Mouse (Mus musculus): ENCODE data around the gene Mroh7. TPM values are rescaled to one million over a fixed set of nuclear protein-coding genes. Genes with fewer than 3 reads are reported as not detected.

Mroh7 gene
- polyA plus RNA-seq, 1 experiment from 2014 or later = 0.12 TPM

DNA sequence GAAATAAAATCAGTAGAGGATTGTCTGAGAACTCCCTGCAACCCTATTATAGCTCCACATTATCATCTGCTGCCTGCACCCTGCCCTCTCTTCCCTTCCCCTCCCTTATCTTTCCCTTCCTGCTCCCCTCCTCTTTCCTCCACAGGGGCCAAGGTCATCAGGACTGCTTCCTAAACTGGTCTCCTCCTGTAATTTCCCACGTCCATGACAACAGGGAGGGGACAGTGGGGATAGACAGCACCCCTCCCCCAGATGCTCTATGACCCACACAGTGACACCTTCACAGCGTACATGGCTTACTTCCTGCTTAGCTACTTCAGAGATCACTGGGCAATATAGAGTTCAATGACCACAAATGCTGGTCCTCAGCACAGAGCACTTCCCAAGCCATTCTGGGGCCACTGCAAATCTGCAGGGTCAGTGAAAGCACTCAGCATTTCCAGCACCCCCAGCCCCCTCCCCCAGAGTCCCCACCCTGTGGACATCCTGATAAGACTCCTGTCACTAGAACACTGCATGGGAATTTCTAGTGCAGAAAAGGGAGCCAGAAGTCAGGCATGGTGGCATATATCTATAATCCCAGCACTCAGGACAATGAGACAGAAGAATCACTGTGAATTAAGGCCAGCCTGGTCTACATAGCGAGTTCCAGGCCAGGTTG, 42.0 kb downstream of the Mroh7 start:
- no peak overlapping the region for H3K4me3 ChIP-seq
- DNase-seq (ENCODE audit: extremely low spot score, low spot score) = no peak
- no peaks in the 10 kb centered on the region; the same call in 1 of the 2 replicates for H3K4me1 ChIP-seq
- H3K27ac ChIP-seq = no peak overlapping the region
- H3K36me3 ChIP-seq (replicated peaks) = no peaks in the 10 kb centered on the region
- 61% methylated on average over 3 of the region's 3 CpGs for WGBS
- H3K27me3 ChIP-seq (ENCODE audit: poor library complexity, severe bottlenecking) = no peaks in the 10 kb centered on the region
- no peaks in the 10 kb centered on the region; the same call in 1 of the 2 replicates for H3K9me3 ChIP-seq

DNA sequence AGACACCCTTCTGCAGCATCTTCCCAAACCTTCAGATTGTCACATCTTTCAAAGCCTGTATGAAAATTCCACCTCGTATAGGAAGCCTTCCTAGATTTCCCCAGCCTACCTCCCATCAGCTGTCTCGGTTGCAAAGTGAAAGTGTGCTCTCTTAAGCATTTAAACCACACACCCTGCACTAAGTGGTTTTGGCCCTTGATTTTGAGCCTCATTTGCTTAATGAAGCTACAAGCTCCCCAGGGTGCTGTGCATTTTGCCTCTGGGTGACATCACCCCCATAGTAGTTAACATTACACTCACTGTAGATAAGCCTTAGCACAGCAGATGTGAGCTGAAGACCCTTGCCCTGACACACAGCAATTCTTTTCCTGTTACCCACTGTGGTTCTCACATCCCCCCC, 49.8 kb downstream of the Mroh7 start:
- WGBS = 56% methylated on average over 2 of the region's 2 CpGs
- Histone ChIP-seq H3K4me1 (peaks cover 11% of the 10 kb centered on the region), H3K36me3 (replicated peaks) (peaks cover 15% of the 10 kb centered on the region), H3K4me3 (no peak overlapping the region), H3K27ac (no peak overlapping the region), H3K9me3 (no peaks in the 10 kb centered on the region; the same call in 1 of the 2 replicates), H3K27me3 (ENCODE audit: poor library complexity, severe bottlenecking) (no peaks in the 10 kb centered on the region; the same call in 1 of the 2 replicates)
- no peak for DNase-seq (ENCODE audit: extremely low spot score, low spot score)

DNA sequence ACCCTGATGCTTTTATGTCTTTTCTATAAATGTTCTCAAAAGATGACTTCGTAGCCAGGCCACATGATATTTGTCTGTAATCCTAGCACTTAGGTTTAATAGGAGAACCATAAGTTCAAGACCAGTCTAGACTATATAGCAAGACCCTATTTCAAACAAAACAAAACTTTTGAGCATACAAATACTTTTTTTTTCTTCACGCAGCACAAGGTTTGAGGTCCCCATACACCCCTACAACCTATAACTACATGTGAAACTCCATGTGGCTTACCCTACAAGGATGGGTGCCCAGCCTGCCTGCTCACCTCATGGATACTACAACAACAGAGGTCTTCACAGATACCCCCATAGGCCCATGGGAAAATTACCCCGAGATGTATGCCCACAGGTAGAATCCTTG, 51.6 kb downstream of the Mroh7 start:
- 38% methylated on average over 3 of the region's 3 CpGs for WGBS
- Histone ChIP-seq H3K9me3 (no peaks in the 10 kb centered on the region), H3K27ac (0 out of 2 replicates have a peak overlapping the region, but pooled peaks have one; percentile 86), H3K27me3 (ENCODE audit: poor library complexity, severe bottlenecking) (no peaks in the 10 kb centered on the region; the same call in 1 of the 2 replicates), H3K4me3 (peak overlapping the region; percentile 80), H3K36me3 (replicated peaks) (peaks cover 33% of the 10 kb centered on the region), H3K4me1 (peaks cover 11% of the 10 kb centered on the region)
- DNase-seq (ENCODE audit: extremely low spot score, low spot score) = no peak

DNA sequence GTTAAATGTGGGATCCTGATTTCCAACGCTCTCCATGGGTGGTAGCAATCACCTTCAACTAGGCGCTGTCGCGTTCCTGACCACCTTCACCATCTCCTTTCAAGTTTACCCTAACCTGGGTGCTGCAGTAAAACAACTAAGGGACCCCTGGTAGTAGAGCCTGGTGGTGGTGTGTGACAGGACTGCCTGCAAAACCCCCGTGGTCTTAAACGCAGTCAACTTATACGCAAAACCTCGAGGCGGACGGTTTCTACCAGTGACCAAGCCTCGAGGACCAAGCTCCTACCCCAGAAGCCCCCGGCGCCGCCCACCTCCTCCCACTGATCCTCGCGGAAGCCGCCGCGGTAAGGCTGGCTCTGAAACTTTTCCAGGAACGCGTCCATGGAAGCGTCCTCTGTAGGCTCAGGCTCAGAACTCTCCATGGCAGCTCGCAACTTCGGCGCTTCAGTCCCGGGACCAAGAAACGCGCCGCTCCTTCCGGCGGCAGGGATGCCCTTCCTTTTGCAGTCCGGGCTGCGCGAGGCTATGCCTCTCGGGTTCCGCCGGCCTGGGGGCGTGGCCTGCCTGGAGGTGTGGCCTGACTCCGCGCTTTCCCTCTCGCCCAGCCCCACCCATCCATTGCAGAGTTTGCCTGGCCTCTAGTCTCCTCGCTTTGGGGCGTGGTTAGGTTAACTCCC, 52.1 kb downstream of the Mroh7 start, which contains the start of gene Ttc4:
TSS of gene Ttc4 (minus strand) at position 503 of the 677 bp plus-strand sequence.
- peak within 1 kb of the TSS; percentile 86 for H3K27ac ChIP-seq
- under 1% methylated on average over 43 of the region's 43 CpGs for WGBS
- H3K27me3 ChIP-seq (ENCODE audit: poor library complexity, severe bottlenecking) = no peaks in the 10 kb centered on the region; the same call in 1 of the 2 replicates
- no peaks in the 10 kb centered on the region for H3K9me3 ChIP-seq
- H3K4me3 ChIP-seq = peak within 1 kb of the TSS; percentile 80
- H3K36me3 ChIP-seq (replicated peaks) = peaks cover 39% of the 10 kb centered on the region
- peaks cover 11% of the 10 kb centered on the region for H3K4me1 ChIP-seq
- peak; percentile 94 for DNase-seq (ENCODE audit: extremely low spot score, low spot score)

DNA sequence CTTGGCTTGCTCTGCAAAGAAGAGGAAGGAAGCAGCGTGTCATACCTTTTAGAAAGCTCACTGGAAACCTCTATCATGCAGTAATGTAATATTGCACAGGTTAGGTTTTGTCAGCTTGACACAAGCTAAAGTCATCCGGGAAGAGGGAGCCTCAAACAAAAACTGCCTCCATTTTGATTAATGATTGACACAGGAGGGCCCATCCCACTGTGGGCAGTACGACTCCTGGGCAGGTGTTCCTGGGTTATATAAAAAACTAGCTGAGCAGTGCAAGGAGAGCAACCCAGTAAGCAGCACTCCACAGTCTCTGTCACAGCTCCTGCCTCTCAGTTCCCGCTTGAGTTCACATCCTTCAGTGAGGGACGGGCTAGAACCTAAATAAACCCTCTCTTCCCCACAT, 54.0 kb downstream of the Mroh7 start:
- DNase-seq (ENCODE audit: extremely low spot score, low spot score) = no peak
- H3K9me3 ChIP-seq = no peaks in the 10 kb centered on the region
- H3K4me1 ChIP-seq = peaks cover 11% of the 10 kb centered on the region
- H3K4me3 ChIP-seq = no peak overlapping the region
- H3K27me3 ChIP-seq (ENCODE audit: poor library complexity, severe bottlenecking) = no peaks in the 10 kb centered on the region; the same call in 1 of the 2 replicates
- WGBS = 96% methylated on average over 5 of the region's 5 CpGs
- H3K36me3 ChIP-seq (replicated peaks) = peaks cover 57% of the 10 kb centered on the region
- no peak overlapping the region for H3K27ac ChIP-seq

DNA sequence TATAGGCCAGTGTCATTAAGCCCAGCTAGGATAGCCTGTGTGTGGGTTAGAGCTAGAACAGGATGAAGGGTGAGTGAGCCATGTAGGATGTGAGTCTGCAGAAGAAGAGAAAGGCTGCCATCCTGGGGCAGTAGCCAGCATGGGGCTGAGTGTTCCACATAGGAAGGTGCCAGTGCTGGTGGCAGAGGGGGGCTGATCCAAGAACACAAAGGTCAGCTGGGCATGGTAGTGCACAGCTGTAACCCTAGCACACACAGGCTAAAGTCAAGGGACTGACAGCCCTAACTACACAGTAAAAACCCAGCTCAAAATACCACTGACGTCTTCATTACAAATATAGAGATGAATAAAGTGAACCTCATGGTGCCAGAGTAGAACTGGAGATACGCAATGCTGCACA, 64.2 kb downstream of the Mroh7 start:
- no peak overlapping the region for H3K4me3 ChIP-seq
- 94% methylated on average over 2 of the region's 2 CpGs for WGBS
- no peaks in the 10 kb centered on the region for H3K9me3 ChIP-seq
- no peak overlapping the region for H3K27ac ChIP-seq
- peaks cover 100% of the 10 kb centered on the region for H3K36me3 ChIP-seq (replicated peaks)
- DNase-seq (ENCODE audit: extremely low spot score, low spot score) = no peak
- no peaks in the 10 kb centered on the region for H3K4me1 ChIP-seq
- no peaks in the 10 kb centered on the region for H3K27me3 ChIP-seq (ENCODE audit: poor library complexity, severe bottlenecking)

DNA sequence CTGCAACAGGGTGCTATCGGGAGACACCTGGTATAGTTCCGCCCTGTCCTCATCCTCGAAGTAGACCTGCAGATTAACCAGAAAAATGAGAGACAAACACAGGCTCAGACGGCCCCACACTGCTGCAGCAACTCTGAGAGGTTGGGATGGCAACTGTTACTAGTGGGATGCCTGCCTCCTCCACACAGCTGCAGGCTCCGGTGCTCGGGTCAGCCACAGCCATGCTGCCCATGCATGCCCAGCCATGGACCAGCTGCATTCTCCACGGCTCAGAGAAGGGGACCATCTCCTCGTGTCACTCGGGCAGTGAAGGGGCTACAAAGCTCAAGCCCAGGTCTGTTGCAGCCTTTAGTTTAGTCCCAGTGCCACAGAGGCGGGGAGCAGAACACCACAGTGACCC, 65.1 kb downstream of the Mroh7 start:
- H3K4me1 ChIP-seq = no peaks in the 10 kb centered on the region
- DNase-seq (ENCODE audit: extremely low spot score, low spot score) = no peak
- WGBS = 96% methylated on average over 10 of the region's 10 CpGs
- peaks cover 100% of the 10 kb centered on the region for H3K36me3 ChIP-seq (replicated peaks)
- H3K27ac ChIP-seq = no peak overlapping the region
- no peaks in the 10 kb centered on the region for H3K9me3 ChIP-seq
- no peaks in the 10 kb centered on the region for H3K27me3 ChIP-seq (ENCODE audit: poor library complexity, severe bottlenecking)
- no peak overlapping the region for H3K4me3 ChIP-seq

DNA sequence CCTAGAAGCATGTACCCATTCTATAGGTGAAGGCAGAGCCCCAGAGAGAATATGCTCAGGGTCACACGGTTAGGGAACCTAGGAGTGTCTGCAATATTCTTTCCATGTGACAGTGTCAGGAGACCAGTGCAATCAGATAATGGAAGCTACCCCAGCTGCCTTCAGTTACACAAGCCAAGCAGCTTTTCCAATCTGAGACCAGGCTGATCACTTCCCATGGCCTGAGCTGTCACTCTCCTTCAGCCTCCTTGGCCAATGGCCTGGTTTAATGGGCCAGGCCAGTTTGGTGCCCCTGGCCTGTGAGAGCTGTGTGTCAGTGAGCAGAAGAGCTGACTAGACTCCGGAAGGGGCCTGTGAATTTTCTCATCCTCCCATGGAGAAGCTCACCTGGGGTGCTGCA, 65.5 kb downstream of the Mroh7 start:
- Histone ChIP-seq H3K36me3 (replicated peaks) (peaks cover 100% of the 10 kb centered on the region), H3K4me1 (no peaks in the 10 kb centered on the region), H3K9me3 (no peaks in the 10 kb centered on the region), H3K4me3 (no peak overlapping the region), H3K27ac (no peak overlapping the region), H3K27me3 (ENCODE audit: poor library complexity, severe bottlenecking) (no peaks in the 10 kb centered on the region)
- no peak for DNase-seq (ENCODE audit: extremely low spot score, low spot score)
- 90% methylated on average over 2 of the region's 2 CpGs for WGBS

DNA sequence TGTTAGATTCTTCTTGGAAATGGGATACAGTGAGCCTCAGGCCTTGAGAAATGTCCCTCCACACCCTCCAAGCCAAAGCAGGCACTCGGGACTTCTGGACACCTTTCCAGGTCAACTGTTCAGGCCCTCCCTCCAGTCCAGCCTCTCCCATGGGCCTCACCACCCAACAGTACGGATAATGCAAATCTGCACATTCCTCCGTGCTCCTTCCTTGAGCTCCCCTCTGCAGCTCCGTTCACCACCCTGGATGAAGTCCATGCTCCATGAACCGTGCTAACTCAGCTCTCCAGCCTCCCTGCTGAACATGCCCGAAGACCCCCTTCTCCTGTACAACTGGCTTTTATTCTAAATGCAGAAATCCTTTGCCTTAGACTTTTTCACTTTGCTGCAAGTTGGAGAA, 66.0 kb downstream of the Mroh7 start:
- Histone ChIP-seq H3K4me1 (no peaks in the 10 kb centered on the region), H3K36me3 (replicated peaks) (peaks cover 100% of the 10 kb centered on the region)
- WGBS = 91% methylated on average over 6 of the region's 6 CpGs

DNA sequence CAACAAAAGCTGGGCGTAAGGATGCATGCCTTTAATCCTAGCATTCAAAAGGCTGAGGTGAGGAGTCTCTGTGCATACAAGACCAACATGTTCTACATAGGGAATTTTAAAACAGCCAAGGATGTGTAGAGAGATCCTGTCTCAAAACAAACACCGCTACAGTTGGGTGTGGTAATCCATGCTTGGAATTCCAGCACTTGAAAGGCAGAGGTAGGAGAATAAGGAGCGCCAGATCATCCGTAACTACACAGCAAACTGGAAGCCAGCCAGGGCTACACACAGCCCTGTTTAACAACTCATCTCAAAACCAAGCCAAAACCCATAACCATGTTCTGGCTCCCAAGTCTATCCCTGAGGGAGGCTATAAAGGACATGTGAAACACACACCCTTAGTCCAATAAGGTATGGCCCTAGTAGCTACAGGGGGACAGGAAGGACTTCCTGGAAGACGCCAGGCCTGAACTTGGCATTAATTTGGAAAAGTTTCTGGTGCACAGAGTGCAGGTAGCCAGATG, 66.7 kb downstream of the Mroh7 start:
- no peak overlapping the region for H3K27ac ChIP-seq
- no peaks in the 10 kb centered on the region for H3K4me1 ChIP-seq
- no peak for DNase-seq (ENCODE audit: extremely low spot score, low spot score)
- H3K27me3 ChIP-seq (ENCODE audit: poor library complexity, severe bottlenecking) = no peaks in the 10 kb centered on the region
- no peak overlapping the region for H3K4me3 ChIP-seq
- WGBS = 95% methylated on average over 5 of the region's 5 CpGs
- peaks cover 100% of the 10 kb centered on the region for H3K36me3 ChIP-seq (replicated peaks)
- no peaks in the 10 kb centered on the region for H3K9me3 ChIP-seq

More for the DNA sequence above, 66.0 kb downstream of the Mroh7 start:
- no peaks in the 10 kb centered on the region for H3K9me3 ChIP-seq
- no peak overlapping the region for H3K4me3 ChIP-seq
- no peak overlapping the region for H3K27ac ChIP-seq
- DNase-seq (ENCODE audit: extremely low spot score, low spot score) = no peak
- no peaks in the 10 kb centered on the region for H3K27me3 ChIP-seq (ENCODE audit: poor library complexity, severe bottlenecking)

DNA sequence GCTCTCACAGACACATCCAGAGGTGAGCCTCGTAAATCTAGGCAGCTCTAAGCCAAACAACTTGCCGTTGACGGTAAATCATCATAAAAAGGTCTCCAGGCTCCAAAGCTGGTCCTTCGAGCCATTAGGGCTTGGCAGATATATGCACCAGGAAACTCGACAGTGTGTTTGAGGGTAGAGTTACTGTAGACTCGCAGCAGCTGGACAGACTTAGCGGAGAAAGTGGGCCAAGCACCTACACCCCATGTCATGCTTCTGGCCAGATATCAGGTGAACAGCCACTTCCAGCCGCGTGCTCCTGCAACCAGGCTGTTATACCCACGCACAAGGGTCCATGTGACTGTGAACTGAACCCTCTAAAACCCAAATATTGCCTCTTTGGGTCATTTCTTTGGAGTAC, 75.0 kb downstream of the Mroh7 start:
- H3K9me3 ChIP-seq = no peaks in the 10 kb centered on the region
- peaks cover 9% of the 10 kb centered on the region for H3K4me1 ChIP-seq
- 91% methylated on average over 10 of the region's 10 CpGs for WGBS
- H3K27me3 ChIP-seq (ENCODE audit: poor library complexity, severe bottlenecking) = no peaks in the 10 kb centered on the region
- H3K36me3 ChIP-seq (replicated peaks) = peaks cover 73% of the 10 kb centered on the region
- no peak for DNase-seq (ENCODE audit: extremely low spot score, low spot score)
- no peak overlapping the region for H3K4me3 ChIP-seq
- H3K27ac ChIP-seq = no peak overlapping the region

DNA sequence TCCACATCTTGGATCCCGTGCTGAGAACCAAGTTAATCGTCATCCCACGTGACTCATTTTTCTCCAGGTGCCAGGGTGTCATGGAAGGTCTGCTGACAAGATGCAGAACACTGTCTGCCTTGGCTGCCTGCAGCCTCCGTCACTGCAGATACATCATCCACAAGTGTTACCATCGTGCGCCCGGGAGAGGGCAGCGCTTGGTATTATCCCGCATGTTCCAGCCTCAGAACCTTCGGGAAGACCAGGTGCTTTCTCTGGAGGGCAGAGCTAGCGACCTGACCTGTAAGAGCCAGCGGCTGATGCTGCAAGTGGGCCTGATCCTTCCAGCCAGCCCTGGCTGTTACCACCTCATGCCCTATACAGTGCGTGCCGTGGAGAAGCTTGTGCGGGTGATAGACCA, 77.7 kb downstream of the Mroh7 start:
- WGBS = 95% methylated on average over 15 of the region's 15 CpGs

DNA sequence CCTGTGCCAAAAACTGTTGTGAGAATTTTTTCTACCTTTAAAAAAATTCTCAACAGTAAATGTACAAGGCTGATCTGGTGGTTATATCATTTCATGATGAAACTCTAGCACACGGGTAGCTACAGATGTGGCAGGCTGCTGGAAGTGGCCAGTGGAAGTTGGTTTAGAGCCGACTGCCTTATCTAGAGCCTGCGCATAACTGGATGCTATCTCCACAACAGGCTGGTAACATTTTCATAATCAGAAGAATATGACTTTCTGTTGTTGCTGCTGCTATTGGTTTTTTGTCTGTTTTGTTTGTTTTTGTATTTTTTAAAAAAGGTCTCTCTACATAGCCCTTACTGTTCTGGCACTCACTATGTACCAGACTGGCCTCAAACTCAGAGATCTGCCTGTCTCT, 78.2 kb downstream of the Mroh7 start:
- DNase-seq (ENCODE audit: extremely low spot score, low spot score) = no peak
- Histone ChIP-seq H3K36me3 (replicated peaks) (peaks cover 43% of the 10 kb centered on the region), H3K4me1 (peaks cover 12% of the 10 kb centered on the region), H3K27ac (no peak overlapping the region), H3K9me3 (no peaks in the 10 kb centered on the region), H3K4me3 (no peak overlapping the region), H3K27me3 (ENCODE audit: poor library complexity, severe bottlenecking) (peaks cover 16% of the 10 kb centered on the region)
- 93% methylated on average over 3 of the region's 3 CpGs for WGBS

More for the DNA sequence above, 77.7 kb downstream of the Mroh7 start:
- no peaks in the 10 kb centered on the region for H3K9me3 ChIP-seq
- DNase-seq (ENCODE audit: extremely low spot score, low spot score) = no peak
- no peak overlapping the region for H3K4me3 ChIP-seq
- H3K36me3 ChIP-seq (replicated peaks) = peaks cover 48% of the 10 kb centered on the region
- H3K27ac ChIP-seq = no peak overlapping the region
- peaks cover 12% of the 10 kb centered on the region for H3K4me1 ChIP-seq
- peaks cover 11% of the 10 kb centered on the region for H3K27me3 ChIP-seq (ENCODE audit: poor library complexity, severe bottlenecking)

Data from forebrain, embryonic 10.5 days (tissue).